Mouse (Mus musculus): ENCODE measurements around the gene Mid1. TPM values are rescaled to one million over a fixed set of nuclear protein-coding genes. Genes with fewer than 3 reads are reported as not detected.

Mid1 gene
- polyA plus RNA-seq, 2 experiments: 12.5 to 17.3 TPM

DNA sequence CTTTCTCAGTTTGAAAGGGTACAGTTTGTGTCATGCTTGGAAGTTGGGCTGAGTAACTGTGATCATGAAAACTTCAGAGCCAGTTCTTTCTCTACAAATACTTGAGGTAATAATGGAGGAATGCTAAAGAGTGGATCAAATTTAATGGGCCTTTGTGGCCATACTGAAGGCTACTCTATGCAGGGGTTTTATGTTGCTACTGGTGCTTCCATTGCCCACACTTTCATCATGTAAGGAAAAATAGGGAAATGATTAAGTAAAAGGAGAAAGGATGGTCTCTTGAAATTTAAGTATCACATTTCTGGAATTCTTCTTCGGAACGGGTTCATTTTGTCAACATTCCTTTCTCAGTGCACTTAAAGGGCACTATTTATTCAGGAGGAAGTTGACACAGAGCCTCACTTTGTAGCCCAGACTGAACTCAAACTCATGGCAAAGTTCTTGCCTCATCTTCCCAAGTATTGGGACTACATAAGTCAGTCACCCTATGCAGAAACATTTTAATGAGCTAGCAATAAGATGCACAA, 176.3 kb downstream of the Mid1 start:
- ATAC-seq (ENCODE audit: low FRiP score, low read depth) (no peak), DNase-seq (ENCODE audit: low spot score) (no peak)
- no peak overlapping the region for H3K27ac ChIP-seq (replicated peaks; ENCODE audit: low read depth, low read length)
- no peaks in the 10 kb centered on the region for H3K9me3 ChIP-seq (ENCODE audit: control insufficient read depth, low read length)
- H3K4me1 ChIP-seq (ENCODE audit: control insufficient read depth, insufficient read depth, low read length): no peaks in the 10 kb centered on the region
- TF ChIP-seq POLR2A (IDR thresholded peaks at IDR 0.05; ENCODE audit: borderline replicate concordance, extremely low read depth, insufficient read depth, insufficient read length): no peak
- H3K36me3 ChIP-seq (ENCODE audit: control insufficient read depth, insufficient read depth, low read length): no peaks in the 10 kb centered on the region
- no peak overlapping the region for H3K4me2 ChIP-seq (replicated peaks; ENCODE audit: low read depth, low read length, severe bottlenecking)
- 35% methylated on average over 2 of the region's 2 CpGs for WGBS
- no peak overlapping the region for H3K4me3 ChIP-seq (replicated peaks; ENCODE audit: low read length)
- H3K9ac ChIP-seq (ENCODE audit: low read depth, low read length, severe bottlenecking): no peak overlapping the region
- no peaks in the 10 kb centered on the region for H3K27me3 ChIP-seq (ENCODE audit: control insufficient read depth, insufficient read depth, low read length)

DNA sequence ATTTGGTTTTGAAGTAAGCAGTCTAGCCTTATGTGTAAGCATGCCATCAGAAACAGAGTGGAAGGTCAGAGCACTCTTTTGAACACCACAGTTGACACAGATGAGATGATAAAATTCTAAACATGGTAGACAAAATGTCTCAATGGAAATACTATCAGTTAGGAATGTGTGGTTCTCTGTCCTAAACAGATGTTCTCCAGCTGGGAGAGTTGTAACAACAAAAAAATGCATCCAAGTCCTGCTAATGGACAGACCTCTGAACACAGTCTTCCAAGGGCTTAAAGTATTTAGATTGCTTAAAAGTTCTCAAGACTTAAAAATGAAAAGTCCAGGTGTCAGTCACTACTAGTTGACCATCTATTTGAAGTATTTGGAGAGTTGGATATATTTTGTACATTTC, 177.4 kb downstream of the Mid1 start:
- Histone ChIP-seq H3K4me1 (ENCODE audit: control insufficient read depth, insufficient read depth, low read length) (no peaks in the 10 kb centered on the region), H3K27me3 (ENCODE audit: control insufficient read depth, insufficient read depth, low read length) (no peaks in the 10 kb centered on the region), H3K27ac (replicated peaks; ENCODE audit: low read depth, low read length) (no peak overlapping the region), H3K4me3 (replicated peaks; ENCODE audit: low read length) (no peak overlapping the region), H3K4me2 (replicated peaks; ENCODE audit: low read depth, low read length, severe bottlenecking) (no peak overlapping the region), H3K9me3 (ENCODE audit: control insufficient read depth, low read length) (no peaks in the 10 kb centered on the region), H3K9ac (ENCODE audit: low read depth, low read length, severe bottlenecking) (no peak overlapping the region), H3K36me3 (ENCODE audit: control insufficient read depth, insufficient read depth, low read length) (no peaks in the 10 kb centered on the region)
- ATAC-seq (ENCODE audit: low FRiP score, low read depth): no peak
- no peak for TF ChIP-seq POLR2A (IDR thresholded peaks at IDR 0.05; ENCODE audit: borderline replicate concordance, extremely low read depth, insufficient read depth, insufficient read length)
- no peak for DNase-seq (ENCODE audit: low spot score)

DNA sequence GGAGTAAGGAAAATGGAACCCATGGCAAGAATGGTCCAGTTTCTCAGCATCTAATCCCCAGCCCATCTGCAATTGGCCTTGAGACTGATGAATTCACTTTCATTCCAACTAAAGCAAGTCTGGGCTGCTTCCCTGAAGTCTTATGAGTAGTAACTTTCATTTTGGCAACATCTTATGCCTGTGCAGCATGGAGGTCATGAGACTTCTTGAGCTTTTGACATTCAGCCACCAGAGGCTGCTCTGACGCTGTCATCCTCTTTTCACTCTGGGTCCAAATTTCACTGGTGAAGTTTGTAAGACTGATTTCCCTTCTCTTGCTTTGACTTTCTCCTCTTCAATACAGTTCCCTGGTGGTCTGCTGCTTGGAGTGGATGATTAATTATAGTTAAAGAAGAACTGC, 177.8 kb downstream of the Mid1 start:
- Histone ChIP-seq H3K4me3 (replicated peaks; ENCODE audit: low read length) (no peak overlapping the region), H3K36me3 (ENCODE audit: control insufficient read depth, insufficient read depth, low read length) (no peaks in the 10 kb centered on the region), H3K9me3 (ENCODE audit: control insufficient read depth, low read length) (no peaks in the 10 kb centered on the region), H3K9ac (ENCODE audit: low read depth, low read length, severe bottlenecking) (no peak overlapping the region), H3K27me3 (ENCODE audit: control insufficient read depth, insufficient read depth, low read length) (no peaks in the 10 kb centered on the region), H3K4me1 (ENCODE audit: control insufficient read depth, insufficient read depth, low read length) (no peaks in the 10 kb centered on the region), H3K4me2 (replicated peaks; ENCODE audit: low read depth, low read length, severe bottlenecking) (no peak overlapping the region), H3K27ac (replicated peaks; ENCODE audit: low read depth, low read length) (no peak overlapping the region)
- 57% methylated on average over 1 of the region's 1 CpGs for WGBS
- DNase-seq (ENCODE audit: low spot score): no peak
- ATAC-seq (ENCODE audit: low FRiP score, low read depth): no peak
- TF ChIP-seq POLR2A (IDR thresholded peaks at IDR 0.05; ENCODE audit: borderline replicate concordance, extremely low read depth, insufficient read depth, insufficient read length): no peak

DNA sequence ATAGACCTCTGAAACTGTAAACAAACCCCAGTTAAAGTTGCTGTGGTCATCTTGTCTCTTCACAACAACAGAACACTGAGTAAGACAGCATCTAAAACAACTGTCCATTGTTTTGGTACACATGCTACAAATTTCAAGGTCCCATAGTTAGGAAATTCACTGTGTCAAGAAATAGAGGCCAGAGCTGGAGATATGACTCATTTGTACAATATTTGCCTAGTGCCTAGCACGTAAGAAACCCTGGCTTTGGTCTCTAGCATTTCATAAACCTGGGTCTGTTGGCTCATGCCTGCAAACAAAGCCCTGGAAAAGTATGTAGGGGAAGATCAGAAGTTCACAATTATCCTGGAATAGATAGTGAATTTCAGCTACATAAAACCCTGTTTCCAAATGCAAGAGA, 178.8 kb downstream of the Mid1 start:
- no peak overlapping the region for H3K9ac ChIP-seq (ENCODE audit: low read depth, low read length, severe bottlenecking)
- H3K27ac ChIP-seq (replicated peaks; ENCODE audit: low read depth, low read length): no peak overlapping the region
- TF ChIP-seq POLR2A (IDR thresholded peaks at IDR 0.05; ENCODE audit: borderline replicate concordance, extremely low read depth, insufficient read depth, insufficient read length): no peak
- no peaks in the 10 kb centered on the region for H3K36me3 ChIP-seq (ENCODE audit: control insufficient read depth, insufficient read depth, low read length)
- H3K4me3 ChIP-seq (replicated peaks; ENCODE audit: low read length): no peak overlapping the region
- 42% methylated on average over 1 of the region's 1 CpGs for whole genome bisulfite sequencing
- no peaks in the 10 kb centered on the region for H3K9me3 ChIP-seq (ENCODE audit: control insufficient read depth, low read length)
- ATAC-seq (ENCODE audit: low FRiP score, low read depth) (no peak), DNase-seq (ENCODE audit: low spot score) (no peak)
- H3K27me3 ChIP-seq (ENCODE audit: control insufficient read depth, insufficient read depth, low read length): no peaks in the 10 kb centered on the region
- no peak overlapping the region for H3K4me2 ChIP-seq (replicated peaks; ENCODE audit: low read depth, low read length, severe bottlenecking)
- no peaks in the 10 kb centered on the region for H3K4me1 ChIP-seq (ENCODE audit: control insufficient read depth, insufficient read depth, low read length)

DNA sequence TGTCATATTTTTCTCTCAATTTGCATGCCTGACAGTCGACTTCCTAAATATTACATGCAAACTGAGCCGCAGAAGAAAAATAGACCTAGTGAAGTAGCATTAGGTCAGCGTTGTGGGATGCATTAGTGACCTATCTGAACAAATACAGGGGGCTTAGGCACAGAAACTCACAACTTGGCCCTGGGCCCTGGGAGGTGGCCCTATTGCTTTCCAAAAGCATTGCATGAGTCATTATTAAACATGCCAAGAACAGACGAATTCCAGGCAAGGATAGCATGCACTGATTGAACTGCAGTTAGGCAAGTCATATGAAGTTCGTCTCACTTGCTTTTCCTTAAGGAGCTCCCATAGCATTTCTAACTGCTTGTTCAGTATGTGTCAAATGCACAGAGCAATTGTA, 183.2 kb downstream of the Mid1 start:
- 69% methylated on average over 5 of the region's 5 CpGs for WGBS
- ATAC-seq (ENCODE audit: low FRiP score, low read depth) (no peak), DNase-seq (ENCODE audit: low spot score) (no peak)
- Histone ChIP-seq H3K4me2 (replicated peaks; ENCODE audit: low read depth, low read length, severe bottlenecking) (no peak overlapping the region), H3K27ac (replicated peaks; ENCODE audit: low read depth, low read length) (no peak overlapping the region), H3K27me3 (ENCODE audit: control insufficient read depth, insufficient read depth, low read length) (no peaks in the 10 kb centered on the region), H3K9ac (ENCODE audit: low read depth, low read length, severe bottlenecking) (no peak overlapping the region), H3K4me1 (ENCODE audit: control insufficient read depth, insufficient read depth, low read length) (no peaks in the 10 kb centered on the region), H3K9me3 (ENCODE audit: control insufficient read depth, low read length) (no peaks in the 10 kb centered on the region), H3K36me3 (ENCODE audit: control insufficient read depth, insufficient read depth, low read length) (no peaks in the 10 kb centered on the region), H3K4me3 (replicated peaks; ENCODE audit: low read length) (no peak overlapping the region)
- TF ChIP-seq POLR2A (IDR thresholded peaks at IDR 0.05; ENCODE audit: borderline replicate concordance, extremely low read depth, insufficient read depth, insufficient read length): no peak

DNA sequence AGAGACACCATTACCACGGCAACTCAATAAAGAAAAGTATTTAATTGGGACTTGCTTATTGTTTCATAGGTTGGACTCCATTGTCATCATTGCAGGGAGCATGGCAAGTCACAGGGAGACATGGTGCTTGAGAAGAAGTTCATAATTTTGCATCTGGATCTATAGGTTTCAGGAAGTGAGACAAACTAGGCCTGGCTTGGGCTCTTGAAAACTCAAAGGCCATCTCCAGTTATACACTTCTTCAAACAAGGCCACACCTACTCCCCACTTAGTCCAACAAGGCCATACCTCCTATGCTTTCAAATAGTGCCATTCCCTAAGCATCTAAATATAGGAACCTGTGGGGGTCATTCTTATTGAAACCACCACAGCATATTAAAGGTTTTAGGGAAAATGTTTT, 189.5 kb downstream of the Mid1 start:
- 80% methylated on average over 1 of the region's 1 CpGs for WGBS
- no peak overlapping the region for H3K4me3 ChIP-seq (replicated peaks; ENCODE audit: low read length)
- no peak overlapping the region for H3K4me2 ChIP-seq (replicated peaks; ENCODE audit: low read depth, low read length, severe bottlenecking)
- no peaks in the 10 kb centered on the region for H3K27me3 ChIP-seq (ENCODE audit: control insufficient read depth, insufficient read depth, low read length)
- H3K4me1 ChIP-seq (ENCODE audit: control insufficient read depth, insufficient read depth, low read length): no peaks in the 10 kb centered on the region
- no peak for TF ChIP-seq POLR2A (IDR thresholded peaks at IDR 0.05; ENCODE audit: borderline replicate concordance, extremely low read depth, insufficient read depth, insufficient read length)
- no peak for DNase-seq (ENCODE audit: low spot score)
- no peak overlapping the region for H3K27ac ChIP-seq (replicated peaks; ENCODE audit: low read depth, low read length)
- H3K9ac ChIP-seq (ENCODE audit: low read depth, low read length, severe bottlenecking): no peak overlapping the region
- ATAC-seq (ENCODE audit: low FRiP score, low read depth): no peak
- no peaks in the 10 kb centered on the region for H3K36me3 ChIP-seq (ENCODE audit: control insufficient read depth, insufficient read depth, low read length)
- no peaks in the 10 kb centered on the region for H3K9me3 ChIP-seq (ENCODE audit: control insufficient read depth, low read length)
